Mouse (Mus musculus) testis, adult 2 months (tissue): Measurements from ENCODE around the gene Steap2. TPM values are rescaled to one million over a fixed set of nuclear protein-coding genes. Genes with fewer than 3 reads are reported as not detected.

ENCODE experiments used
- H3K27ac ChIP-seq: fragments of 200-500 bp; 2 replicates; pipeline ENCODE4 v1.5.1; 2012; ENCODE audit warnings: low read depth, low read length; ENCODE audit not compliant: control insufficient read depth, insufficient read depth
- H3K27me3 ChIP-seq: fragments of 200-500 bp; 2 replicates; pipeline ENCODE4 v1.6.1; 2012; ENCODE audit warnings: mild to moderate bottlenecking, low read length, moderate library complexity; ENCODE audit not compliant: control insufficient read depth, insufficient read depth
- H3K36me3 ChIP-seq: fragments of 200-500 bp; 2 replicates; pipeline ENCODE4 v1.6.1; 2012; ENCODE audit warnings: mild to moderate bottlenecking, low read length; ENCODE audit not compliant: control insufficient read depth, insufficient read depth
- H3K4me1 ChIP-seq: fragments of 200-500 bp; 2 replicates; pipeline ENCODE4 v1.6.1; 2012; ENCODE audit warnings: low read length; ENCODE audit not compliant: control insufficient read depth, insufficient read depth
- H3K4me3 ChIP-seq: fragments of 200-500 bp; 2 replicates; pipeline ENCODE4 v1.5.1; 2012; ENCODE audit warnings: low read depth, mild to moderate bottlenecking, low read length, moderate library complexity, mixed read lengths; ENCODE audit not compliant: control insufficient read depth
- CTCF ChIP-seq: fragments of 200-500 bp; IDR thresholded peaks from 2 replicates; pipeline ENCODE4 v1.5.1; 2012; ENCODE audit warnings: low read depth, mild to moderate bottlenecking, inconsistent platforms, low read length, moderate library complexity; ENCODE audit not compliant: control insufficient read depth, insufficient read depth, insufficient replicate concordance
- POLR2A ChIP-seq: fragments of 200-500 bp; IDR thresholded peaks from 2 replicates; pipeline ENCODE4 v1.6.1; 2012; ENCODE audit warnings: low read depth, mild to moderate bottlenecking, inconsistent platforms, low read length, moderate library complexity; ENCODE audit not compliant: control insufficient read depth
- polyA plus RNA-seq: library from polyadenylated mRNA; depleted of rRNA; stranded (reverse); fragments of >200 nt; gene quantifications from 2 replicates; pipeline ENCODE4 v1.2.3, GENCODE M21; 2012; rRNA removed

Steap2 gene
- polyA plus RNA-seq, 1 experiment: 6.2 TPM

- no peaks in the 10 kb centered on the region for H3K36me3 ChIP-seq
- no peak overlapping the region for H3K4me3 ChIP-seq
- no peak overlapping the region for H3K27ac ChIP-seq
- H3K4me1 ChIP-seq: no peaks in the 10 kb centered on the region
- TF ChIP-seq POLR2A (no peak), CTCF (no peak)
- H3K27me3 ChIP-seq: no peaks in the 10 kb centered on the region
Observed at GRCm38 (mm10) chr5:5638496-5638895, 55.9 kb downstream of the Steap2 start.

GRCm38 (mm10) chr5:5625491-5625890 lies 68.9 kb downstream of the Steap2 start:
- Histone ChIP-seq H3K36me3 (no peaks in the 10 kb centered on the region), H3K27me3 (no peaks in the 10 kb centered on the region), H3K27ac (no peak overlapping the region), H3K4me3 (no peak overlapping the region), H3K4me1 (no peaks in the 10 kb centered on the region)
- no peak for TF ChIP-seq POLR2A
- TF ChIP-seq CTCF: no peak

GRCm38 (mm10) chr5:5618329-5618728 lies 76.0 kb downstream of the Steap2 start:
- Histone ChIP-seq H3K27me3 (no peaks in the 10 kb centered on the region), H3K4me1 (no peaks in the 10 kb centered on the region), H3K4me3 (no peak overlapping the region), H3K27ac (no peak overlapping the region), H3K36me3 (no peaks in the 10 kb centered on the region)
- TF ChIP-seq POLR2A: no peak
- TF ChIP-seq CTCF: no peak

Other genes with a start within 250 kb of the Steap2 start
- gene 1700015F17Rik, start 215.4 kb downstream of the Steap2 start, polyA plus RNA-seq: 272 and 296 TPM in 2 replicates
- gene Cldn12, start 179.6 kb downstream of the Steap2 start, polyA plus RNA-seq: 4.2 and 7.7 TPM in 2 replicates
- 2.6 and 3.0 TPM in 2 replicates for gene Gtpbp10, start 135.0 kb downstream of the Steap2 start, polyA plus RNA-seq
- 0.34 and 0.38 TPM in 2 replicates for gene Gm8773, start 120.8 kb downstream of the Steap2 start, polyA plus RNA-seq
- gene Cfap69, start 30.3 kb downstream of the Steap2 start, polyA plus RNA-seq: 163 and 169 TPM in 2 replicates
- 1.1 TPM in 2 replicates for gene Steap1, start 54.7 kb upstream of the Steap2 start, polyA plus RNA-seq